Mouse (Mus musculus) adrenal gland, adult 2 months (tissue): ENCODE results near the gene Mcm5. TPM values are rescaled to one million over a fixed set of nuclear protein-coding genes. Genes with fewer than 3 reads are reported as not detected.

Source experiments
- DNase-seq: peaks from one replicate; pipeline ENCODE4 v3.0.0; 2021
- polyA plus RNA-seq: library from polyadenylated mRNA; depleted of rRNA; stranded (reverse); fragments of >200 nt; gene quantifications from 2 replicates; pipeline ENCODE4 v1.2.3, GENCODE M21; 2012; rRNA removed
- total RNA-seq, 2 experiments: library from RNA; stranded (reverse); gene quantifications; 2 replicates each; pipeline ENCODE4 v1.2.3; 2021

The Mcm5 gene
- total and polyA plus RNA-seq, 3 experiments, result 7.3 to 9.8 (median 8.2) TPM

DNA sequence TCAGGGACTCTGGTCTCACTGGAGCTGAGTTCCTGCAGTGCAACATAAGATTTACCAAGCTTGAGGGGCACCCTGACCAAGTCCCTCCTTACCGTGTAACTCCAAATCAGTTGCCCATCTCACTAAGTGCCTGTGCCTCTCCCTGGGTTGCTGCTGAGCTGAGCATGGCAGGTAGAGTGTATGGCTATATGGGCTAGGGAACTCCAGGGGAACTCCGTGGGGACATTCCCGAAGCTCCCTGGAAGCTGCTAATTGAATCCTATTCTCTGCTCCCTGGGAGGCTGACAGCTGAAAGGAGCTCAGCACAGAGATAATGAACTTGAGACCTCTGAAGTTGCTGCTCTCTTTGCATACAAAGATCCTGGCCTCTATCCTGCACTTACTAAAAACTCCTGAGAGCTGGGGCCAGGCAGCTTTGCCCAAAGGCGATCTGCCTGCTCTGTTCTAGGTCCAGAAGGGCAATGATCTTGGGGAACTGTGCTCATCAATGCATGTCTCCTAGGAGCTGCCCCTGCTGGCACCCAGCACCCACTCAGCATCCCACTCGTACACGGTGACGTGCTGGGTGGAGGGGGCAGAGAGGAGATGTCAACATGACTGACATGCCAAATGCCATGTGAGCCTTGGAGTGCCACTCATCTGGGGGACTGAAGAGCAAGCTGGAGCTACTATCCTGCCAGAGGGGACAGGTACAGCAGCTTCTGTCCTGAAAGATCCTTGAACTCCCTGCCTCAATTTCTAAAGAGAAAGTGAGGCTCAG is 48.3 kb downstream of the Mcm5 start:
- no peak for DNase-seq

DNA sequence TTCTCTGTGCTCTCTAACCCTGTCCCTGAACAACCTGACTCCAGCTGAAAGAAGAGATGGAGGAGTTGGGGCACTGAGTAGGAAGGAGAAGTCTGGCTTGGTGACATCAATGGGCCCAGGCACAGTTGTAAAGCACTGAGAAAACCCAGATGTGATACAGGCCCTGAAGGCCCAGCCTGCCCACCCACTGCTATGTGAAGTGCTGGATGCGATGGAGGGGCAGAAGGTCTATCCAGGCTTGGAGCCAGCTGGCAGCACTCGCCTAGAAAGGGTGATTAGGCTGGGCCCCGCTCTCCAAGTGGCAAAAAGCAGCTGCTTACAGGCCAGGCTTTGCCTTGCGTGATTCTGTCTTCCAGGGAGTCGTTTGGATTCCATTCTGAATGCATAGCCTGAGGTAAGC is 60.0 kb downstream of the Mcm5 start:
- DNase-seq, result no peak

DNA sequence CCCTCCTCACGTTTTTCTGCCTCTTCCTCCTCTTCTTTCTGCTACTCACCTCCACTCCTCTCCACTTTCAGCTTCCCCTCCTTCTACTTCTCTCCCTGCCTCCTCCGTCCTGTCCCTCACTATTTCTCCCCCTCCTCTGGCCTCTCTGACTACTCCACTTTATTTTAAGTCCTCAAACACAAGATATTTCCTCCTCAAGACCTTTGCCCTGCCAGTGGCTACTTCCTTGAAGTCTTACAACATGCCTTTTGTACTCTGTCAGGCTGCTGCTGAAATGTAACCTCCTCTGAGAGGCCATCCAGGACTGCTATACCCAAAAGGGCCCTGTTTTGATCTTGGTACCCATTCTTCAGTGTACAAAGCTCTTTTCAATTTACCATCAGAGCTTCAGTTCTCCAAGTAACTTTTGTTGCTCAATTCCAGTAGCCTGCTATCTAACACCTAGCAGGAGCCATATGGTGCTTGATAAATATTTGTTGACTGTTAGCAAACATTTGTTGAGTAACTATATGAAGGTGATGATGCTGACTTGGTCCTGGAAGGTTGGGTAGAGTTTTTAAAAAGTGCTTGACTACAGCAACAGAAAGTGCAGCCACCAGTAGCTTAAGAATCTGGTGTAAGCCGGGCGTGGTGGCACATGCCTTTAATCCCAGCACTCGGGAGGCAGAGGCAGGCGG is 62.8 kb downstream of the Mcm5 start:
- DNase-seq, result no peak

Other genes starting within 250 kb of the Mcm5 start
- not detected for gene Isx, start 236.4 kb upstream of the Mcm5 start, total RNA-seq
- gene Isx, start 236.4 kb upstream of the Mcm5 start, polyA plus RNA-seq, result 0.28 TPM in 1 of 2 replicates, not detected in the other
- 10 to 100 TPM; 21.3 to 21.7 TPM for gene Hmgxb4, start 116.2 kb upstream of the Mcm5 start, total RNA-seq
- 7.9 and 8.8 TPM in 2 replicates for gene Hmgxb4, start 116.2 kb upstream of the Mcm5 start, polyA plus RNA-seq
- 10 to 100 TPM; 42.6 to 55.1 TPM for gene Tom1, start 75.9 kb upstream of the Mcm5 start, total RNA-seq
- gene Tom1, start 75.9 kb upstream of the Mcm5 start, polyA plus RNA-seq, result 28.4 and 38.7 TPM in 2 replicates
- 100 to 1,000 TPM in 1 of 2 experiments, 10 to 100 TPM in 1; 59.0 to 146 TPM for gene Hmox1, start 15.9 kb upstream of the Mcm5 start, total RNA-seq
- gene Hmox1, start 15.9 kb upstream of the Mcm5 start, polyA plus RNA-seq, result 37.4 and 66.4 TPM in 2 replicates
- gene Rasd2, start 104.4 kb downstream of the Mcm5 start, total RNA-seq, result 1 to 10 TPM; 1.5 to 4.8 TPM
- 2.9 and 3.3 TPM in 2 replicates for gene Rasd2, start 104.4 kb downstream of the Mcm5 start, polyA plus RNA-seq